Mouse (Mus musculus) intestine, postnatal 0 days (tissue): Measurements from ENCODE around the gene Serpina3i. TPM values are rescaled to one million over a fixed set of nuclear protein-coding genes. Genes with fewer than 3 reads are reported as not detected.

Experiments used
- ATAC-seq: fragments of 200-750 bp; cut with Nextera tagmentation; 2 replicates; pipeline ENCODE4 v1.8.0; 2017; ENCODE audit warnings: mild to moderate bottlenecking, moderate TSS enrichment, moderate library complexity
- H3K27ac ChIP-seq: fragments of 300-500 bp; sonication (generic); 2 replicates; pipeline ENCODE4 v1.5.1; 2014; ENCODE audit warnings: mild to moderate bottlenecking, low read depth, low read length, moderate library complexity
- H3K27me3 ChIP-seq: fragments of 300-500 bp; sonication (generic); replicated peaks from 2 replicates; pipeline ENCODE4 v1.6.1; 2014; ENCODE audit warnings: low read length, mixed read lengths; ENCODE audit not compliant: control insufficient read depth, insufficient read depth
- H3K36me3 ChIP-seq: fragments of 300-500 bp; sonication (generic); 2 replicates; pipeline ENCODE4 v1.6.1; 2014; ENCODE audit warnings: mild to moderate bottlenecking, moderate library complexity; ENCODE audit not compliant: control insufficient read depth, insufficient read depth
- H3K4me1 ChIP-seq: fragments of 300-500 bp; sonication (generic); replicated peaks from 2 replicates; pipeline ENCODE4 v1.6.1; 2014; ENCODE audit warnings: antibody characterized with exemption, low read length, mixed read lengths; ENCODE audit not compliant: control insufficient read depth, insufficient read depth
- H3K4me2 ChIP-seq: fragments of 300-500 bp; sonication (generic); replicated peaks from 2 replicates; pipeline ENCODE4 v1.6.1; 2014; ENCODE audit warnings: low read depth, mild to moderate bottlenecking, moderate library complexity
- H3K4me3 ChIP-seq: fragments of 300-500 bp; sonication (generic); 2 replicates; pipeline ENCODE4 v1.5.1; 2014; ENCODE audit warnings: low read depth, low read length
- H3K9ac ChIP-seq: fragments of 300-500 bp; sonication (generic); 2 replicates; pipeline ENCODE4 v1.6.1; 2014; ENCODE audit warnings: mild to moderate bottlenecking, low read depth, low read length
- H3K9me3 ChIP-seq: fragments of 300-500 bp; sonication (generic); 2 replicates; pipeline ENCODE4 v1.6.1; 2016; ENCODE audit warnings: mixed run types; ENCODE audit not compliant: control insufficient read depth
- CTCF ChIP-seq: sonication (generic); IDR thresholded peaks from 2 replicates; pipeline ENCODE4 v1.5.1; 2016; ENCODE audit warnings: low read depth, mild to moderate bottlenecking, control low read depth, antibody characterized with exemption, moderate library complexity
- WGBS: fragments of 180-500 bp; shearing (Covaris S2); extraction: QIAGEN DNeasy Blood & Tissue Kit; methylation state at CpG from one replicate; pipeline ENCODE4 v1.1.7; 2014; 5-methylcytosine and 5-hydroxymethylcytosine counted together
- polyA plus RNA-seq: library from polyadenylated mRNA; unstranded; fragments of >200 nt; fragmentation: Nextera tagmentation; extraction: Ambion mirVana; gene quantifications from 2 replicates; pipeline ENCODE4 v1.2.1, GENCODE M21; 2015

Serpina3i gene
- polyA plus RNA-seq, 1 experiment from 2014 or later = not detected

- 94% methylated on average over 1 of the region's 1 CpGs for WGBS
- H3K27ac ChIP-seq = no peak within 1 kb of the TSS
Measured at GRCm38 (mm10) chr12:104314253-104314652, 51.3 kb downstream of the Serpina3i start, which contains the start of gene Serpina3j. Gene Serpina3j, plus strand, starts transcription at chr12:104314553.

More at GRCm38 (mm10) chr12:104314253-104314652, 51.3 kb downstream of the Serpina3i start, which contains the start of gene Serpina3j:
- no peak for TF ChIP-seq CTCF
- Histone ChIP-seq H3K36me3 (no peaks in the 10 kb centered on the region), H3K4me2 (no peak within 1 kb of the TSS), H3K9ac (no peak within 1 kb of the TSS), H3K4me1 (no peaks in the 10 kb centered on the region), H3K27me3 (no peaks in the 10 kb centered on the region), H3K9me3 (no peaks in the 10 kb centered on the region), H3K4me3 (no peak within 1 kb of the TSS)
- ATAC-seq = no peak

Other genes starting within 250 kb of the Serpina3i start
- gene Serpina9, start 249.4 kb upstream of the Serpina3i start, polyA plus RNA-seq = not detected in 2 replicates
- gene Serpina12, start 218.7 kb upstream of the Serpina3i start, polyA plus RNA-seq = not detected in 2 replicates
- 0.18 and 0.24 TPM in 2 replicates for gene Serpina5, start 162.0 kb upstream of the Serpina3i start, polyA plus RNA-seq
- 0.09 and 0.21 TPM in 2 replicates for gene Serpina3a, start 150.4 kb upstream of the Serpina3i start, polyA plus RNA-seq
- gene Serpina3b, start 135.1 kb upstream of the Serpina3i start, polyA plus RNA-seq = not detected in 2 replicates
- gene Serpina3c, start 109.3 kb upstream of the Serpina3i start, polyA plus RNA-seq = 0.09 TPM in 1 of 2 replicates, not detected in the other
- 0.59 and 0.69 TPM in 2 replicates for gene Serpina3f, start 48.6 kb upstream of the Serpina3i start, polyA plus RNA-seq
- 5.2 and 6.1 TPM in 2 replicates for gene Serpina3g, start 26.9 kb upstream of the Serpina3i start, polyA plus RNA-seq
- gene Serpina3j, start 51.4 kb downstream of the Serpina3i start, polyA plus RNA-seq = not detected in 2 replicates
- not detected in 2 replicates for gene Serpina3k, start 75.4 kb downstream of the Serpina3i start, polyA plus RNA-seq
- gene Serpina3m, start 75.4 kb downstream of the Serpina3i start, polyA plus RNA-seq = not detected in 2 replicates
- 0.18 and 0.21 TPM in 2 replicates for gene Serpina3n, start 143.6 kb downstream of the Serpina3i start, polyA plus RNA-seq
- 0.20 TPM in 1 of 2 replicates, not detected in the other for gene Gsc, start 210.2 kb downstream of the Serpina3i start, polyA plus RNA-seq